Mouse (Mus musculus): Measurements from ENCODE around the gene Stk38l. TPM values are rescaled to one million over a fixed set of nuclear protein-coding genes. Genes with fewer than 3 reads are reported as not detected.

The Stk38l gene
- 13.9 and 14.7 TPM in 2 replicates for polyA plus RNA-seq (2015; fragmentation: Nextera tagmentation; extraction: Ambion mirVana)

GRCm38 (mm10) chr6:146724581-146725383 lies at the start of gene Stk38l:
Stk38l (plus strand) TSS chr6:146724995.
- 2% methylated on average over 70 of the region's 87 CpGs for WGBS
- Histone ChIP-seq H3K27me3 (no peaks in the 10 kb centered on the region), H3K4me3 (peak within 1 kb of the TSS; percentile 90), H3K4me2 (peak within 1 kb of the TSS; percentile 72), H3K4me1 (replicated peaks) (peaks cover 9% of the 10 kb centered on the region), H3K36me3 (no peaks in the 10 kb centered on the region), H3K9ac (peak within 1 kb of the TSS; percentile 74), H3K9me3 (no peaks in the 10 kb centered on the region), H3K27ac (replicated peaks) (peak within 1 kb of the TSS; percentile 88)
- ATAC-seq (ENCODE audit: low FRiP score, low read depth): peak; percentile 99

- no peaks in the 10 kb centered on the region for H3K36me3 ChIP-seq
- no peak overlapping the region for H3K4me2 ChIP-seq
- no peak overlapping the region for H3K4me3 ChIP-seq
- H3K4me1 ChIP-seq (replicated peaks): no peaks in the 10 kb centered on the region
- H3K27me3 ChIP-seq: no peaks in the 10 kb centered on the region
- H3K9ac ChIP-seq: no peak overlapping the region
- 88% methylated on average over 10 of the region's 10 CpGs for WGBS
- H3K9me3 ChIP-seq: no peaks in the 10 kb centered on the region
- H3K27ac ChIP-seq (replicated peaks): no peak overlapping the region
- no peak for ATAC-seq (ENCODE audit: low FRiP score, low read depth)
These were observed 47.9 kb upstream of the Stk38l start for GRCm38 (mm10) chr6:146676904-146677303.

GRCm38 (mm10) chr6:146678136-146679070 lies 46.4 kb upstream of the Stk38l start:
- no peak overlapping the region for H3K4me3 ChIP-seq
- no peaks in the 10 kb centered on the region for H3K9me3 ChIP-seq
- H3K4me2 ChIP-seq: no peak overlapping the region
- no peak overlapping the region for H3K9ac ChIP-seq
- WGBS: 79% methylated on average over 10 of the region's 10 CpGs
- H3K27me3 ChIP-seq: no peaks in the 10 kb centered on the region
- H3K27ac ChIP-seq (replicated peaks): no peak overlapping the region
- no peaks in the 10 kb centered on the region for H3K4me1 ChIP-seq (replicated peaks)
- ATAC-seq (ENCODE audit: low FRiP score, low read depth): no peak
- no peaks in the 10 kb centered on the region for H3K36me3 ChIP-seq

GRCm38 (mm10) chr6:146683881-146684280 lies 40.9 kb upstream of the Stk38l start:
- H3K4me1 ChIP-seq (replicated peaks): no peaks in the 10 kb centered on the region
- no peak for ATAC-seq (ENCODE audit: low FRiP score, low read depth)
- no peaks in the 10 kb centered on the region for H3K9me3 ChIP-seq
- 76% methylated on average over 4 of the region's 4 CpGs for WGBS
- H3K4me3 ChIP-seq: no peak overlapping the region
- H3K4me2 ChIP-seq: no peak overlapping the region
- H3K9ac ChIP-seq: no peak overlapping the region
- H3K36me3 ChIP-seq: no peaks in the 10 kb centered on the region
- no peaks in the 10 kb centered on the region for H3K27me3 ChIP-seq
- no peak overlapping the region for H3K27ac ChIP-seq (replicated peaks)

- WGBS: 83% methylated on average over 17 of the region's 17 CpGs
- H3K9ac ChIP-seq: no peak overlapping the region
- H3K4me1 ChIP-seq (replicated peaks): no peaks in the 10 kb centered on the region
- H3K9me3 ChIP-seq: no peaks in the 10 kb centered on the region
- no peak for ATAC-seq (ENCODE audit: low FRiP score, low read depth)
- no peak overlapping the region for H3K27ac ChIP-seq (replicated peaks)
- no peaks in the 10 kb centered on the region for H3K36me3 ChIP-seq
- H3K4me2 ChIP-seq: no peak overlapping the region
- H3K4me3 ChIP-seq: no peak overlapping the region
- H3K27me3 ChIP-seq: no peaks in the 10 kb centered on the region
These were observed 39.0 kb upstream of the Stk38l start for GRCm38 (mm10) chr6:146685781-146686308.

DNA sequence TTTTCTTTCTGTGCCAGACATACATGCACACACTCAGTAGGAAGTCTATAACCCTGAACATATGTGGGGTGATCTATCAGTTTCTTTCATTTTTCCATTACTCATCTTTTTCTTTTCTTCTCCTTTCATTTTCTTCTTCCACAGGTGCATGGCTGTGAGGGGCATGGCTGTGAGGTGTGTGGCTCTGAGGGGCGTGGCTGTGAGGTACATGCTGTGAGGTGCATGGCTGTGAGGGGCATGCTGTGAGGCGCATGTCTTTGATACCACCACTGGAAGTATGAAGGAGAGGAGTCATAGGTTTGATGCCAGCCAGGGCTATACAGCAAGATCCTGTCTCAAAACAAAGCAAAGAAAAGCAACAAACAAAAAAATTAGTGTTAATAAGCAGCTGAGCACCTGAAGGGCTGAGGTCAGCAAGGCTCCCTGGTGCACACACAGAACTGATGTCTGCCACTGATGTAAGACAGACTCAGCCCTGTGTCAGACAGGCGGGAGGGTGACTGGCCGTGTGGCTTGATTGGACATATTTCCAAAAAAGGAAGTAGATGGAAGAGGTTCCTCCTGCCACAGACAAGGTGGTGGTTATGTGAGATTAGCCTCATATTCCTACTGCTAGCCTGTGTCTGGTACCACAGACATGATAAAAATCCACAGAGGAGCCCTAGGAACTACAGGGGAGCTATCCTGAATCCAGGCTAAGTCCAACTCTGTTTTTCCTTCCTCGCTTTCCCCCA lies 38.2 kb upstream of the Stk38l start:
- H3K36me3 ChIP-seq: no peaks in the 10 kb centered on the region
- no peaks in the 10 kb centered on the region for H3K9me3 ChIP-seq
- ATAC-seq (ENCODE audit: low FRiP score, low read depth): no peak
- no peaks in the 10 kb centered on the region for H3K27me3 ChIP-seq
- H3K27ac ChIP-seq (replicated peaks): no peak overlapping the region
- no peak overlapping the region for H3K4me3 ChIP-seq
- no peaks in the 10 kb centered on the region for H3K4me1 ChIP-seq (replicated peaks)
- H3K9ac ChIP-seq: no peak overlapping the region
- 80% methylated on average over 5 of the region's 5 CpGs for WGBS
- no peak overlapping the region for H3K4me2 ChIP-seq

DNA sequence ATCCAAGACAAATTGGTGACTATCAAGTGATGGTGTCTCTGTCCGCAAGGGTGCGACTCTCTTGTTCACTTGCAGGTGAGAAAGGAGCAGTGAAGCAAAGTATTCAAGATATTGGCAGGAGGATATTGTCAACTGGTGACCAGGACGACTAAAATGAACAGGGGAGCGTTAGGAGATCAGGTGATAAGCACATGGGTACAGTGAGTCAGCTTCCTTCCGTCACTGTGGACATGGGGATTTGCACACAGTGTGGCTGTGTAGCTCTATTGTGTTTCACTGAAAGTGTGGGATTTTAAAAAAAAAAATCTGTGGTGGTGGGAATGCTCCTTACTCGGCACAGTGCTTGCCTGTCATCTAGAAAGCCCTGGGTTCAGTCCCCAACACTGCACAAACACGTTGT lies 36.8 kb upstream of the Stk38l start:
- no peak overlapping the region for H3K27ac ChIP-seq (replicated peaks)
- WGBS: 90% methylated on average over 7 of the region's 7 CpGs

DNA sequence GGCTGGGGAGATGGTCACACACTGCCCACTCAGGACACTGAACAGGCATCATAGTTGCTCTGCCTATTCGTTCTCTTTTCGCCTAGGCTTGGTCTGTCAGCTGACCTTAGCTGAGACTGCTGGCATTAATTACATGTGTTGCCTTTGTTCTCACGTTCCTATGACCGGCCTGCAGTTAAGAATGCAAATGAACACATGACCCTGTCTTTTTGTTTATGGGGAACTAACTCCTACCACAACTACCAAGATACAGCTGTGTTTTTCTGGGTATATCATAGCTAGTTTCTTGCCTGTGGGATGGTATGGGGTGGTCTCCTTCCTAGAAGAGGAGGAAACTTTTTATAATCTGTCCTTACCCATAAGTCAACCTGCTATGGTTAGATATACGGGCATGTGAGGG lies 35.9 kb upstream of the Stk38l start:
- 74% methylated on average over 5 of the region's 5 CpGs for WGBS

More for the DNA sequence above, 36.8 kb upstream of the Stk38l start:
- Histone ChIP-seq H3K36me3 (no peaks in the 10 kb centered on the region), H3K9ac (no peak overlapping the region), H3K4me2 (no peak overlapping the region), H3K4me3 (no peak overlapping the region), H3K4me1 (replicated peaks) (no peaks in the 10 kb centered on the region), H3K9me3 (no peaks in the 10 kb centered on the region), H3K27me3 (no peaks in the 10 kb centered on the region)
- no peak for ATAC-seq (ENCODE audit: low FRiP score, low read depth)

DNA sequence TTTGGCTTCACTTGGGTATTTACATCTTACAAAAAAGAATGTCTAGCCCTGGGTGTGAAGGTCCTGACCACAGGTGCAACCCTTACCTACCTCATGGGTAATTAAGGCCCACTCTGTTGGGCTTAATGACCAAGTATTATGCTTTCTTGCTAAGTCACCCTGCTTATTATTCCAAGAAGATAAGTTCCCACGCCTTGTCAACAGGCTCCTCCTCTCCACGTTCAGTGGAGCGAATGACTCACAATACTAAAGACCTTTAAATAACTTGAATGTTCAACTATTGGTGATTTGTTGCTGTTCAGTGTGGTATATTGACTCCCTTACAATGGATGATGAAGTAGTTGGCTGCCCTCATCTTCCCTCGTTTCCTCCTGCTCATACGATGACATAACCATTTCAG lies 27.0 kb upstream of the Stk38l start:
- no peak for ATAC-seq (ENCODE audit: low FRiP score, low read depth)

More for the DNA sequence above, 35.9 kb upstream of the Stk38l start:
- Histone ChIP-seq H3K27ac (replicated peaks) (no peak overlapping the region), H3K4me3 (no peak overlapping the region), H3K4me2 (no peak overlapping the region), H3K27me3 (no peaks in the 10 kb centered on the region), H3K9ac (no peak overlapping the region), H3K36me3 (no peaks in the 10 kb centered on the region), H3K4me1 (replicated peaks) (no peaks in the 10 kb centered on the region), H3K9me3 (no peaks in the 10 kb centered on the region)
- ATAC-seq (ENCODE audit: low FRiP score, low read depth): no peak

GRCm38 (mm10) chr6:146698376-146698775 lies 26.4 kb upstream of the Stk38l start:
- Histone ChIP-seq H3K4me3 (no peak overlapping the region), H3K27me3 (no peaks in the 10 kb centered on the region), H3K36me3 (no peaks in the 10 kb centered on the region), H3K4me1 (replicated peaks) (no peaks in the 10 kb centered on the region), H3K9ac (no peak overlapping the region), H3K27ac (replicated peaks) (no peak overlapping the region), H3K9me3 (no peaks in the 10 kb centered on the region), H3K4me2 (no peak overlapping the region)
- no peak for ATAC-seq (ENCODE audit: low FRiP score, low read depth)
- WGBS: 87% methylated on average over 4 of the region's 4 CpGs

More for the DNA sequence above, 27.0 kb upstream of the Stk38l start:
- Histone ChIP-seq H3K27me3 (no peaks in the 10 kb centered on the region), H3K9ac (no peak overlapping the region), H3K9me3 (no peaks in the 10 kb centered on the region), H3K27ac (replicated peaks) (no peak overlapping the region), H3K4me2 (no peak overlapping the region), H3K36me3 (no peaks in the 10 kb centered on the region), H3K4me3 (no peak overlapping the region), H3K4me1 (replicated peaks) (no peaks in the 10 kb centered on the region)
- WGBS: 52% methylated on average over 5 of the region's 5 CpGs

DNA sequence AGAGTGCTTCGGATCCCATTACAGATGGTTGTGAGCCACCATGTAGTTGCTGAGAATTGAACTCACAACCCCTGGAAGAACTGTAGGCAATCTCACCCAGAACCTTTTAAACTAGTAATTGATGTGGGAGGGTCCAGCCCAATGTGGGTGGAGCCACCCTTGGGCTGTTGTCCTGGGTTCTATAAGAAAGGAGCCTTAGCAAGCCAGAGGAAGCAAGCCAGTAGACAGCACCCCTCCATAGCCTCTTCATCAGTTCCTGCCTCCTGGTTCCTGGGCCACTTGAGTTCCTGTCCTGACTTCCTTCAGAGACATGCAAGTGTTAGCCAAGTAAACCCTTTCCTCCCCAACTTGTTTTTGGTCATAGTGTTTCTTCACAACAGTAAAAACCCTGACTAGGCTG lies 24.3 kb upstream of the Stk38l start:
- H3K27ac ChIP-seq (replicated peaks): no peak overlapping the region
- WGBS: 94% methylated on average over 1 of the region's 1 CpGs
- no peak for ATAC-seq (ENCODE audit: low FRiP score, low read depth)
- H3K9me3 ChIP-seq: no peaks in the 10 kb centered on the region
- no peaks in the 10 kb centered on the region for H3K4me1 ChIP-seq (replicated peaks)
- no peaks in the 10 kb centered on the region for H3K27me3 ChIP-seq
- H3K4me2 ChIP-seq: no peak overlapping the region
- H3K4me3 ChIP-seq: no peak overlapping the region
- H3K9ac ChIP-seq: no peak overlapping the region
- no peaks in the 10 kb centered on the region for H3K36me3 ChIP-seq

Measured in hindbrain, embryonic 15.5 days (tissue).